Comparison of ENCODE assay signal across 23 mouse cellular contexts in genomic region chr3:35908982-35909680, GRCm38 (mm10). TPM values are rescaled to one million over a fixed set of nuclear protein-coding genes. Genes with fewer than 3 reads are reported as not detected.
DNase-seq lines count a peak whose midpoint lies in the region; ATAC-seq and TF ChIP-seq lines count a peak whose summit lies in the region.
"Had no signal": no experiment of that assay in that cellular context is flagged by ENCODE, and none has a peak within 500 bp of the region (broad histone marks: within the 10 kb centered on the region; RNA-seq: fewer than 3 reads in every experiment).

No protein-coding gene starts in this region.

- no peak overlapping the region for H3K4me2 ChIP-seq in hindbrain, embryonic 16.5 days (ENCODE audit: low read length)
- no peak overlapping the region for H3K4me2 ChIP-seq in intestine, embryonic 15.5 days (replicated peaks)
- H3K4me2 ChIP-seq: embryonic facial prominence, embryonic 13.5 days; forebrain, embryonic 13.5 days; heart, embryonic 15.5 days; hindbrain, embryonic 14.5 days had no signal

- no peak overlapping the region for H3K9ac ChIP-seq in heart, adult 2 months (ENCODE audit: low read depth, low read length)
- H3K9ac ChIP-seq in hindbrain, embryonic 16.5 days (ENCODE audit: low read depth, low read length): no peak overlapping the region
- no peak overlapping the region for H3K9ac ChIP-seq in intestine, embryonic 15.5 days
- H3K9ac ChIP-seq: embryonic facial prominence, embryonic 13.5 days; forebrain, embryonic 13.5 days; heart, embryonic 15.5 days; hindbrain, embryonic 14.5 days had no signal

- peak; percentile 87 for ATAC-seq in common myeloid progenitor, adult 5-6 weeks (replicated peaks; ENCODE audit: low read depth, poor library complexity, severe bottlenecking)
- ATAC-seq in hindbrain, embryonic 16.5 days: no peak
- no peak for ATAC-seq in intestine, embryonic 15.5 days
- ATAC-seq: CD4-positive, CD25-positive, alpha-beta regulatory T cell, adult 4 months; forebrain, embryonic 13.5 days; intestine, postnatal 0 days had no signal

- intact Hi-C loops in heart, adult 2 months (cut with DNase I): no loop called here

- peaks cover 3% of the 10 kb centered on the region for H3K36me3 ChIP-seq in heart, adult 2 months (ENCODE audit: control insufficient read depth, insufficient read depth, low read length)
- peaks cover 59% of the 10 kb centered on the region for H3K36me3 ChIP-seq in megakaryocyte, embryonic 14.5 days (replicated peaks; ENCODE audit: low read length)
- peaks cover 5% of the 10 kb centered on the region for H3K36me3 ChIP-seq in hindbrain, embryonic 16.5 days (ENCODE audit: control insufficient read depth, insufficient read depth, low read length)
- H3K36me3 ChIP-seq in intestine, embryonic 15.5 days: peaks cover 5% of the 10 kb centered on the region; the same call in 1 of the 2 replicates

- H3K9me3 ChIP-seq in megakaryocyte, embryonic 14.5 days: no peaks in the 10 kb centered on the region
- H3K9me3 ChIP-seq in hindbrain, embryonic 16.5 days (ENCODE audit: control insufficient read depth, low read length): no peaks in the 10 kb centered on the region
- H3K9me3 ChIP-seq in intestine, embryonic 15.5 days: no peaks in the 10 kb centered on the region
- H3K9me3 ChIP-seq: forebrain, embryonic 13.5 days; G1E; heart, embryonic 10.5 days; heart, embryonic 15.5 days had no signal

- H3K27ac ChIP-seq in heart, adult 2 months: no peak overlapping the region
- H3K27ac ChIP-seq in bone marrow macrophage, adult 2 months (ENCODE audit: insufficient read depth, low read depth, low read length): peak overlapping the region; percentile 3; the same call in 1 of the 2 replicates
- H3K27ac ChIP-seq in hindbrain, embryonic 16.5 days (ENCODE audit: low read depth, low read length): no peak overlapping the region
- H3K27ac ChIP-seq in intestine, embryonic 15.5 days: no peak overlapping the region
- H3K27ac ChIP-seq: embryonic facial prominence, embryonic 13.5 days; forebrain, embryonic 13.5 days; heart, embryonic 10.5 days; heart, embryonic 15.5 days; hindbrain, embryonic 10.5 days; hindbrain, embryonic 14.5 days had no signal

- TF ChIP-seq CTCF in heart, adult 2 months (IDR thresholded peaks at IDR 0.05): no peak
- no peak for TF ChIP-seq CTCF in bone marrow macrophage, adult 2 months (IDR thresholded peaks at IDR 0.05; ENCODE audit: low read depth, low read length)

- no peak for TF ChIP-seq EP300 in heart, adult 2 months (IDR thresholded peaks at IDR 0.05; ENCODE audit: insufficient read depth, low read depth, low read length)

- WGBS in heart, adult 2 months: 68% methylated on average over 7 of the region's 7 CpGs
- WGBS in hindbrain, embryonic 16.5 days: 92% methylated on average over 7 of the region's 7 CpGs
- 85% methylated on average over 7 of the region's 7 CpGs for WGBS in intestine, embryonic 15.5 days

- no peaks in the 10 kb centered on the region for H3K27me3 ChIP-seq in heart, adult 2 months (ENCODE audit: control insufficient read depth, insufficient read depth, low read length)
- no peaks in the 10 kb centered on the region for H3K27me3 ChIP-seq in megakaryocyte, embryonic 14.5 days (replicated peaks)
- no peaks in the 10 kb centered on the region for H3K27me3 ChIP-seq in hindbrain, embryonic 16.5 days (replicated peaks; ENCODE audit: control insufficient read depth, insufficient read depth, low read length)
- no peaks in the 10 kb centered on the region for H3K27me3 ChIP-seq in intestine, embryonic 15.5 days (replicated peaks)
- H3K27me3 ChIP-seq: embryonic facial prominence, embryonic 13.5 days; forebrain, embryonic 13.5 days; heart, embryonic 15.5 days had no signal

- no peak overlapping the region for H3K4me3 ChIP-seq in heart, adult 2 months
- H3K4me3 ChIP-seq in bone marrow macrophage, adult 2 months (ENCODE audit: insufficient read depth, low read length): no peak overlapping the region
- peak overlapping the region; percentile 51 for H3K4me3 ChIP-seq in megakaryocyte, embryonic 14.5 days (replicated peaks)
- H3K4me3 ChIP-seq in hindbrain, embryonic 16.5 days (ENCODE audit: low read length): no peak overlapping the region
- H3K4me3 ChIP-seq in intestine, embryonic 15.5 days (replicated peaks): no peak overlapping the region
- H3K4me3 ChIP-seq: embryonic facial prominence, embryonic 13.5 days; forebrain, embryonic 13.5 days; heart, embryonic 10.5 days; heart, embryonic 15.5 days; hindbrain, embryonic 10.5 days had no signal

- peak; percentile 6 for DNase-seq in heart, adult 8-10 months (ENCODE audit: low spot score)
- DNase-seq in heart, adult 2 months: no peak
- DNase-seq: adrenal gland, postnatal 14 days; B cell, adult 2 months; cerebellum, adult 2 months; cerebellum, postnatal 10 days; gastrocnemius, postnatal 10 days; heart, postnatal 14 days; kidney, adult 8-10 months had no signal

- TF ChIP-seq POLR2A in heart, adult 2 months (IDR thresholded peaks at IDR 0.05; ENCODE audit: insufficient read depth, low read depth, low read length): no peak
- TF ChIP-seq POLR2A in bone marrow macrophage, adult 2 months (IDR thresholded peaks at IDR 0.05; ENCODE audit: borderline replicate concordance, low read depth, low read length): no peak

- no peaks in the 10 kb centered on the region for H3K79me2 ChIP-seq in heart, adult 2 months (replicated peaks; ENCODE audit: control insufficient read depth, insufficient read depth, low read length)

- peaks cover 1% of the 10 kb centered on the region; the same call in 1 of the 2 replicates for H3K4me1 ChIP-seq in heart, adult 2 months (ENCODE audit: control insufficient read depth, insufficient read depth, low read length)
- H3K4me1 ChIP-seq in bone marrow macrophage, adult 2 months (ENCODE audit: control insufficient read depth, insufficient read depth, low read length): peaks cover 10% of the 10 kb centered on the region
- peaks cover 31% of the 10 kb centered on the region for H3K4me1 ChIP-seq in megakaryocyte, embryonic 14.5 days
- no peaks in the 10 kb centered on the region for H3K4me1 ChIP-seq in hindbrain, embryonic 16.5 days (ENCODE audit: control insufficient read depth, insufficient read depth, low read depth, low read length)
- H3K4me1 ChIP-seq in intestine, embryonic 15.5 days (replicated peaks): no peaks in the 10 kb centered on the region
- H3K4me1 ChIP-seq: embryonic facial prominence, embryonic 13.5 days; forebrain, embryonic 13.5 days; heart, embryonic 15.5 days; hindbrain, embryonic 10.5 days had no signal

RNA-seq across cellular contexts. Expression of gene Dcun1d1, which starts 28.1 kb away (rescaled TPM):
- total RNA-seq in heart, adult 8-10 months (2022): 10 to 100 TPM; 52.1 to 56.2 (median 54.0) TPM
- 10 to 100 TPM; 60.7 to 63.0 TPM for total RNA-seq in heart, adult 2 months (2021)
- 7.7 and 17.0 TPM in 2 replicates for polyA plus RNA-seq in heart, adult 2 months (2012; rRNA removed)
- polyA plus RNA-seq in bone marrow macrophage, adult 2 months (2012; ENCODE audit: insufficient read depth, insufficient read length, missing spikeins): 37.9 and 49.4 TPM in 2 replicates
- total RNA-seq in common myeloid progenitor, adult 5-6 weeks (2017): 226 and 326 TPM in 2 replicates
- 1.3 and 2.5 TPM in 2 replicates for polyA plus RNA-seq in megakaryocyte, embryonic 14.5 days (2012; ENCODE audit: insufficient read depth, low replicate concordance)
- polyA plus RNA-seq in hindbrain, embryonic 16.5 days (2015; fragmentation: Nextera tagmentation; extraction: Ambion mirVana): 88.7 and 97.4 TPM in 2 replicates
- polyA plus RNA-seq in intestine, embryonic 15.5 days (2015; fragmentation: Nextera tagmentation; extraction: Ambion mirVana): 83.6 and 105 TPM in 2 replicates
